Mouse (Mus musculus): ENCODE data around the gene Ttc8. TPM values are rescaled to one million over a fixed set of nuclear protein-coding genes. Genes with fewer than 3 reads are reported as not detected.

Gene Ttc8
- polyA plus RNA-seq, 1 experiment = not detected

- no peak overlapping the region for H3K4me3 ChIP-seq (replicated peaks)
- H3K9me3 ChIP-seq (ENCODE audit: control insufficient read depth, low read length) = no peaks in the 10 kb centered on the region
- no peaks in the 10 kb centered on the region for H3K27me3 ChIP-seq (ENCODE audit: control insufficient read depth)
- no peak for TF ChIP-seq GATA1 (IDR thresholded peaks at IDR 0.05; ENCODE audit: low read length)
- no peak for TF ChIP-seq TAL1 (IDR thresholded peaks at IDR 0.05; ENCODE audit: low read length)
- no peaks in the 10 kb centered on the region for H3K36me3 ChIP-seq (ENCODE audit: control insufficient read depth)
- peaks cover 4% of the 10 kb centered on the region for H3K4me1 ChIP-seq (ENCODE audit: control insufficient read depth)
These were observed 71.4 kb downstream of the Ttc8 start for GRCm38 (mm10) chr12:98991830-98992216.

GRCm38 (mm10) chr12:98993736-98994135 is 73.4 kb downstream of the Ttc8 start:
- Histone ChIP-seq H3K4me3 (replicated peaks) (no peak overlapping the region), H3K27me3 (ENCODE audit: control insufficient read depth) (no peaks in the 10 kb centered on the region), H3K4me1 (ENCODE audit: control insufficient read depth) (peaks cover 9% of the 10 kb centered on the region), H3K9me3 (ENCODE audit: control insufficient read depth, low read length) (no peaks in the 10 kb centered on the region), H3K36me3 (ENCODE audit: control insufficient read depth) (no peaks in the 10 kb centered on the region)
- no peak for TF ChIP-seq GATA1 (IDR thresholded peaks at IDR 0.05; ENCODE audit: low read length)

GRCm38 (mm10) chr12:98994366-98994765 is 74.0 kb downstream of the Ttc8 start:
- Histone ChIP-seq H3K9me3 (ENCODE audit: control insufficient read depth, low read length) (no peaks in the 10 kb centered on the region), H3K27me3 (ENCODE audit: control insufficient read depth) (no peaks in the 10 kb centered on the region), H3K36me3 (ENCODE audit: control insufficient read depth) (no peaks in the 10 kb centered on the region), H3K4me3 (replicated peaks) (no peak overlapping the region), H3K4me1 (ENCODE audit: control insufficient read depth) (peaks cover 10% of the 10 kb centered on the region)
- TF ChIP-seq TAL1 (IDR thresholded peaks at IDR 0.05; ENCODE audit: low read length) (no peak), GATA1 (IDR thresholded peaks at IDR 0.05; ENCODE audit: low read length) (no peak)

GRCm38 (mm10) chr12:98995881-98996280 is 75.5 kb downstream of the Ttc8 start:
- Histone ChIP-seq H3K36me3 (ENCODE audit: control insufficient read depth) (no peaks in the 10 kb centered on the region), H3K4me1 (ENCODE audit: control insufficient read depth) (peaks cover 10% of the 10 kb centered on the region), H3K9me3 (ENCODE audit: control insufficient read depth, low read length) (no peaks in the 10 kb centered on the region), H3K27me3 (ENCODE audit: control insufficient read depth) (no peaks in the 10 kb centered on the region), H3K4me3 (replicated peaks) (no peak overlapping the region)
- TF ChIP-seq GATA1 (IDR thresholded peaks at IDR 0.05; ENCODE audit: low read length) (no peak), TAL1 (IDR thresholded peaks at IDR 0.05; ENCODE audit: low read length) (no peak)

GRCm38 (mm10) chr12:98996581-98996988 is 76.2 kb downstream of the Ttc8 start:
- no peaks in the 10 kb centered on the region for H3K9me3 ChIP-seq (ENCODE audit: control insufficient read depth, low read length)
- no peak overlapping the region for H3K4me3 ChIP-seq (replicated peaks)
- TF ChIP-seq GATA1 (IDR thresholded peaks at IDR 0.05; ENCODE audit: low read length) (no peak), TAL1 (IDR thresholded peaks at IDR 0.05; ENCODE audit: low read length) (no peak)
- peaks cover 10% of the 10 kb centered on the region for H3K4me1 ChIP-seq (ENCODE audit: control insufficient read depth)
- H3K27me3 ChIP-seq (ENCODE audit: control insufficient read depth) = no peaks in the 10 kb centered on the region
- no peaks in the 10 kb centered on the region for H3K36me3 ChIP-seq (ENCODE audit: control insufficient read depth)

- TF ChIP-seq GATA1 (IDR thresholded peaks at IDR 0.05; ENCODE audit: low read length) = no peak
- no peak for TF ChIP-seq TAL1 (IDR thresholded peaks at IDR 0.05; ENCODE audit: low read length)
- no peaks in the 10 kb centered on the region for H3K36me3 ChIP-seq (ENCODE audit: control insufficient read depth)
- H3K27me3 ChIP-seq (ENCODE audit: control insufficient read depth) = no peaks in the 10 kb centered on the region
- peaks cover 10% of the 10 kb centered on the region for H3K4me1 ChIP-seq (ENCODE audit: control insufficient read depth)
- no peak overlapping the region for H3K4me3 ChIP-seq (replicated peaks)
- H3K9me3 ChIP-seq (ENCODE audit: control insufficient read depth, low read length) = no peaks in the 10 kb centered on the region
These were observed 76.7 kb downstream of the Ttc8 start for GRCm38 (mm10) chr12:98997046-98997445.

GRCm38 (mm10) chr12:98998662-98999428 is 78.5 kb downstream of the Ttc8 start:
- Histone ChIP-seq H3K4me1 (ENCODE audit: control insufficient read depth) (peaks cover 10% of the 10 kb centered on the region), H3K36me3 (ENCODE audit: control insufficient read depth) (no peaks in the 10 kb centered on the region), H3K27me3 (ENCODE audit: control insufficient read depth) (no peaks in the 10 kb centered on the region), H3K9me3 (ENCODE audit: control insufficient read depth, low read length) (no peaks in the 10 kb centered on the region), H3K4me3 (replicated peaks) (no peak overlapping the region)
- TF ChIP-seq TAL1 (IDR thresholded peaks at IDR 0.05; ENCODE audit: low read length) (no peak), GATA1 (IDR thresholded peaks at IDR 0.05; ENCODE audit: low read length) (no peak)

GRCm38 (mm10) chr12:99000310-99000709 is 79.9 kb downstream of the Ttc8 start:
- TF ChIP-seq TAL1 (IDR thresholded peaks at IDR 0.05; ENCODE audit: low read length) = no peak
- no peak for TF ChIP-seq GATA1 (IDR thresholded peaks at IDR 0.05; ENCODE audit: low read length)
- H3K4me3 ChIP-seq (replicated peaks) = no peak overlapping the region
- no peaks in the 10 kb centered on the region for H3K9me3 ChIP-seq (ENCODE audit: control insufficient read depth, low read length)

GRCm38 (mm10) chr12:99003046-99003445 is 82.7 kb downstream of the Ttc8 start:
- Histone ChIP-seq H3K4me1 (ENCODE audit: control insufficient read depth) (peaks cover 4% of the 10 kb centered on the region; the same call in 1 of the 2 replicates), H3K27me3 (ENCODE audit: control insufficient read depth) (no peaks in the 10 kb centered on the region), H3K9me3 (ENCODE audit: control insufficient read depth, low read length) (no peaks in the 10 kb centered on the region)

More at GRCm38 (mm10) chr12:99000310-99000709, 79.9 kb downstream of the Ttc8 start:
- Histone ChIP-seq H3K36me3 (ENCODE audit: control insufficient read depth) (no peaks in the 10 kb centered on the region), H3K4me1 (ENCODE audit: control insufficient read depth) (peaks cover 10% of the 10 kb centered on the region), H3K27me3 (ENCODE audit: control insufficient read depth) (no peaks in the 10 kb centered on the region)

More at GRCm38 (mm10) chr12:99003046-99003445, 82.7 kb downstream of the Ttc8 start:
- TF ChIP-seq GATA1 (IDR thresholded peaks at IDR 0.05; ENCODE audit: low read length) (no peak), TAL1 (IDR thresholded peaks at IDR 0.05; ENCODE audit: low read length) (no peak)
- no peak overlapping the region for H3K4me3 ChIP-seq (replicated peaks)
- H3K36me3 ChIP-seq (ENCODE audit: control insufficient read depth) = no peaks in the 10 kb centered on the region
